Mouse (Mus musculus): ENCODE results near the gene Brd4. TPM values are rescaled to one million over a fixed set of nuclear protein-coding genes. Genes with fewer than 3 reads are reported as not detected.
"Not testable (repeated sequence)": the region's sequence is repeated elsewhere in the genome, so short reads cannot be mapped to it uniquely, and the experiment has no call there.

Gene Brd4
- polyA plus RNA-seq, 1 experiment: 80.7 TPM

GRCm38 (mm10) chr17:32246117-32246516 is 38.4 kb downstream of the Brd4 start:
- no peak overlapping the region for H3K27ac ChIP-seq (ENCODE audit: insufficient read depth, low read length)
- H3K4me3 ChIP-seq (ENCODE audit: insufficient read depth, low read length): no peak overlapping the region
- no peak for TF ChIP-seq CTCF (IDR thresholded peaks at IDR 0.05; ENCODE audit: borderline replicate concordance, insufficient read depth, low read length)
- no peak for TF ChIP-seq POLR2A (IDR thresholded peaks at IDR 0.05; ENCODE audit: low read depth, low read length)
- H3K4me1 ChIP-seq (ENCODE audit: control insufficient read depth, insufficient read depth, low read length): peaks cover 8% of the 10 kb centered on the region

DNA sequence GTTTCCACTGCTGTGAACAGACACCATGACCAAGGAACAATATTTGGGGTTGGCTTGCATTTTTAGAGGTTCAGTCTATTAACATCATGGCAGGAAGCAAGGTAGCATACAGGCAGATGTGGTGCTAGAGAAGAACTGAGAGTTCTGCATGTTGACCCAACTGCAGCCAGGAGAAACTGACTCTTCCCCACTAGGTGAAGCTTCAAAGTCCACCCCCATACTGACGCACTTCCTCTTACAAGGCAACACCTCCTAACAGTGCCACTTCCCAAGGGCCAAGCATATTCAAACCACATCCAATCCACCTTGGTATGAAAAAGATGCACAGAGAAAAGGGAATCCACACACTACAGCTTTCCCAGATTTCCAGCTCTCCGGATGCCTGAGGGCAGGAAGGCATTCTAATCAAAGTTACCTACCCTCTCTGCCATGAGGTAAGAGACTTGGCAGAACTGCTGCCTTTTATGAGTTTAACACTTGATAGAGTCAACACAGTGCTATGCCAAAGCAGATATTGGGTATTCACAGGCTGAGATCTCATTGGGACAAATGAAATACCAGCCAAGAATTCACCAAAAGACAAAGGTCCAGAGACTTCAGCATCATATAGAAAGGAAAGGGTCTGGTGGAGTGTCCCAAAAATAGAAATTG is 43.5 kb downstream of the Brd4 start:
- TF ChIP-seq CTCF (IDR thresholded peaks at IDR 0.05; ENCODE audit: borderline replicate concordance, insufficient read depth, low read length) (no peak), POLR2A (IDR thresholded peaks at IDR 0.05; ENCODE audit: low read depth, low read length) (no peak)
- H3K4me3 ChIP-seq (ENCODE audit: insufficient read depth, low read length): no peak overlapping the region
- no peak overlapping the region for H3K27ac ChIP-seq (ENCODE audit: insufficient read depth, low read length)
- H3K4me1 ChIP-seq (ENCODE audit: control insufficient read depth, insufficient read depth, low read length): peaks cover 12% of the 10 kb centered on the region

DNA sequence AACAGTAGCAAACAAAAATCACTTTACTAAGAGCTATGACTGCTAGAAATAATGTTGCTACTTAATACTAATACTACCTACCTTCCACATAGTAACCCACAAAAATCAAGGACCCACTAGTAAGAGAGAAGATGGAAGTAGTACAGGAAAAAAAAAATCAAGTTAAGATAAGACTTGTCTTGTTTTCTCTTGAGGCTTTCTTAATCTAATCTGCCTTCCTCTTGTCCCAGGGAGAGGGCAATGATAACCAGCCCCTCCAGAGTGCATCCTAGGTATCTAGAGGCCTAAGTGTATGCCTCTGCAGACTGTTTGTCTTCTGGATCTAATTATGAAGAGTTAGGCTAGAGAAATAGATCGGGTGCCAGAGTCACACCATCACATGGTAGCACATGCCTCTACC is 45.9 kb downstream of the Brd4 start:
- TF ChIP-seq POLR2A (IDR thresholded peaks at IDR 0.05; ENCODE audit: low read depth, low read length) (no peak), CTCF (IDR thresholded peaks at IDR 0.05; ENCODE audit: borderline replicate concordance, insufficient read depth, low read length) (no peak)
- H3K27ac ChIP-seq (ENCODE audit: insufficient read depth, low read length): no peak overlapping the region
- H3K4me3 ChIP-seq (ENCODE audit: insufficient read depth, low read length): no peak overlapping the region

DNA sequence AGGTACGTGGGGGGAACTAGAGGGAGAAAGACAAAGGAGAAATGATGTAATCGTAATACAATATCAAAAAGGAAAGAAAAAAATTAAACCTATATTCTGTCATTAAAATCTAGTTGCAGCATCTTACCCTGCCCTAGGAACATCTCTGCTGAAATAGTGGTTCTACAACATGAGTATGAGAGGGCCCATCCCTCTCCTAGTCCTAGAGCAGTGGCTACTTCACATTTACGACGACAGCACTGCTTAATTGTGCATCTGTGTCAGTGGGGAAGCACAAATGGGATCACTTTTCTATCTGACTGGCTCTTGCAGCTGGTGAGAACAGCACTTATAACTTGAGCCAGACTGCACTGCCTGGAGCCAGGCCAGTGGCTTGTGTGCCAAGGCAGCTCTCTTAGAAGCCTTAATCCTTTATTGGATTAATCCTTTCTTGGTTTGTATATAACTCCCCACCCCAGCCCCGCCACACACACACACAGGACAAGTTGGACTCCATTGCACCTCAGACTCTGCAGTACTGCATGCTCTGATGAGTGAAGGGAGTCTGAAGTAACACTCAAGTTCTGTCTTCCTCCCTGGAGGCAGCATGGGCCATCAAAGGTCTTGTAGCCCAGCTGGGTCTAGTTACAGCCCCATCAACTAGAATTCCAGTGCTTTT is 48.9 kb downstream of the Brd4 start:
- Histone ChIP-seq H3K4me1 (ENCODE audit: control insufficient read depth, insufficient read depth, low read length) (peaks cover 9% of the 10 kb centered on the region), H3K4me3 (ENCODE audit: insufficient read depth, low read length) (no peak overlapping the region), H3K27ac (ENCODE audit: insufficient read depth, low read length) (peak overlapping the region; percentile 50; the same call in 1 of the 2 replicates)
- TF ChIP-seq CTCF (IDR thresholded peaks at IDR 0.05; ENCODE audit: borderline replicate concordance, insufficient read depth, low read length): no peak
- TF ChIP-seq POLR2A (IDR thresholded peaks at IDR 0.05; ENCODE audit: low read depth, low read length): no peak

More for the DNA sequence above, 45.9 kb downstream of the Brd4 start:
- H3K4me1 ChIP-seq (ENCODE audit: control insufficient read depth, insufficient read depth, low read length): peaks cover 9% of the 10 kb centered on the region

GRCm38 (mm10) chr17:32233174-32233573 is 51.3 kb downstream of the Brd4 start:
- H3K4me1 ChIP-seq (ENCODE audit: control insufficient read depth, insufficient read depth, low read length): peaks cover 6% of the 10 kb centered on the region
- H3K4me3 ChIP-seq (ENCODE audit: insufficient read depth, low read length): no peak overlapping the region
- H3K27ac ChIP-seq (ENCODE audit: insufficient read depth, low read length): no peak overlapping the region
- TF ChIP-seq POLR2A (IDR thresholded peaks at IDR 0.05; ENCODE audit: low read depth, low read length) (no peak), CTCF (IDR thresholded peaks at IDR 0.05; ENCODE audit: borderline replicate concordance, insufficient read depth, low read length) (no peak)

DNA sequence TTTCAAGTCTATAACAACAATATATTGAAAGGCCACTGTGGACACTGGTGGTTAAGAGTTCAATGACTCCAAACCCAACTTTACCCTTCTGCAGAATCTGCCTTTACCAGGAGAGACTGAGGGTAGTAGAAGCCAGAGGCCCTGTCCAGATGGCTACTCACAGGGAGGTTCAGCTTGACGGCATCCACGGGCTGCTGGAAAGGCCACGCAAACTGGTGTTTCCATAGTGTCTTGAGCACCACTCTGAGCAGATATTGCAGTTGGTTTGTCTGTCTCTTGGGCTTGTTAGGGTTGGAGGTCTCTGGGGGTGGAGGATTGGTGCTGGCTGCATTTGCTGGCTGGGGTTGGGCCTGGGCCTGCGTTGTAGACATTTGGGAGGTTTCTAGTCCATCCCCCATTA is 55.3 kb downstream of the Brd4 start:
- no peak overlapping the region for H3K4me3 ChIP-seq (ENCODE audit: insufficient read depth, low read length)
- H3K27ac ChIP-seq (ENCODE audit: insufficient read depth, low read length): no peak overlapping the region
- TF ChIP-seq POLR2A (IDR thresholded peaks at IDR 0.05; ENCODE audit: low read depth, low read length) (no peak), CTCF (IDR thresholded peaks at IDR 0.05; ENCODE audit: borderline replicate concordance, insufficient read depth, low read length) (no peak)
- H3K4me1 ChIP-seq (ENCODE audit: control insufficient read depth, insufficient read depth, low read length): no peaks in the 10 kb centered on the region

DNA sequence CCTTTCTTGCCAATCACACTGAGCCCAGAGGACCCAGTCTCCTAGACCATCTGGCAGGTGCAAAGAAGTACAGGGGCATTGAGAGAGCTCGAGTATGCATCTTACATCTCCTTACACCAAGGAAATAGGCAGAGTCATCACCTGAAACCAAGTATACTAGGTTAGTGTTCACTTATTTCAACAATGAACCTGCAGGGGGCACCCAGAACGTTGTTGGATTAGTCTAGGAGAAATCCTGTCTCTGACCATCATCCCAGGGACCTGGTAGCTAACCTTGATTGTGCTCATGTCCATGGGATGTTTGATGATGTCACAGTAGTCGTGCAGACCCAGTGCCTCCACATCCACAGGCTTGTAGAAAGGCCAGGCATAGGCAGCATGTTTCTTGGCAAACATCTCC is 63.6 kb downstream of the Brd4 start:
- no peak for TF ChIP-seq CTCF (IDR thresholded peaks at IDR 0.05; ENCODE audit: borderline replicate concordance, insufficient read depth, low read length)
- no peak for TF ChIP-seq POLR2A (IDR thresholded peaks at IDR 0.05; ENCODE audit: low read depth, low read length)

DNA sequence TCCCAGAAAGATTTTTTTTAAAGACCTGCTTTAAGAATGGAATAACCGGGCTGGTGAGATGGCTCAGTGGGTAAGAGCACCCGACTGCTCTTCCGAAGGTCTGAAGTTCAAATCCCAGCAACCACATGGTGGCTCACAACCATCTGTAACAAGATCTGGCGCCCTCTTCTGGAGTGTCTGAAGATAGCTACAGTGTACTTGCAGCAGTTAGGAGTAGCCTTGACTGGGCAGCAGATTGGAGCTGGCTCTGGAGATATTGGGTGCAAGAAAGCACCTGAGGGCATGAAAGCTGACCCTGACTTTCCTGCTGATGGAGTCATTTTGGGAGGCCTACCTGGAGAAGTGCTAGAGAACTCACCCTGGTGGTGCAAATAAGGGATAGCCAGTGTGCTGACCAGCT is 68.9 kb downstream of the Brd4 start:
- not testable (repeated sequence) for H3K27ac ChIP-seq (ENCODE audit: insufficient read depth, low read length)

More for the DNA sequence above, 63.6 kb downstream of the Brd4 start:
- Histone ChIP-seq H3K27ac (ENCODE audit: insufficient read depth, low read length) (no peak overlapping the region), H3K4me1 (ENCODE audit: control insufficient read depth, insufficient read depth, low read length) (no peaks in the 10 kb centered on the region), H3K4me3 (ENCODE audit: insufficient read depth, low read length) (no peak overlapping the region)

GRCm38 (mm10) chr17:32211554-32211953 is 73.0 kb downstream of the Brd4 start:
- H3K27ac ChIP-seq (ENCODE audit: insufficient read depth, low read length); H3K4me1 ChIP-seq (ENCODE audit: control insufficient read depth, insufficient read depth, low read length); H3K4me3 ChIP-seq (ENCODE audit: insufficient read depth, low read length): not testable (repeated sequence)

More for the DNA sequence above, 68.9 kb downstream of the Brd4 start:
- not testable (repeated sequence) for H3K4me1 ChIP-seq (ENCODE audit: control insufficient read depth, insufficient read depth, low read length); H3K4me3 ChIP-seq (ENCODE audit: insufficient read depth, low read length)

DNA sequence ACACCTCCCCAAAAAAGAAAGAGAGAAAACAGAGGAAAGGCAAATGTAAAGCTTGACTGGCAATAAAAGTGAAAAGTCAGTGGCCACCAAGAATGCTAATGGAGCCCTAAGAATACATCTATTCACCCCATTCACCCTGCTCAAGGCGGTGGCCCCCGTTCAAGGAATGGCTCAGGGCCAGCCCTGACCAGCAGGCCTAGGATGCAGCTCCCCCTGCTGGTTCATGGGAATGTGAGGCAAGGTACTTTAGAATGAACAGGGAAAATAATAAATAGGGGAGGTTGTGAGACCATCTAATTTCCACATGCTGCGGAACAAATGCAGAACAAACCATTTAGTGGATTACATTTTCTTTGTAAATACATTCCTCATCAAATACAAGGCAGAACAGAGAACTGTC is 74.8 kb downstream of the Brd4 start:
- Histone ChIP-seq H3K27ac (ENCODE audit: insufficient read depth, low read length) (peak overlapping the region; percentile 51), H3K4me1 (ENCODE audit: control insufficient read depth, insufficient read depth, low read length) (peaks cover 6% of the 10 kb centered on the region), H3K4me3 (ENCODE audit: insufficient read depth, low read length) (no peak overlapping the region)
- TF ChIP-seq POLR2A (IDR thresholded peaks at IDR 0.05; ENCODE audit: low read depth, low read length): no peak
- peak; percentile 70; the same call in 1 of the 2 replicates for TF ChIP-seq CTCF (IDR thresholded peaks at IDR 0.05; ENCODE audit: borderline replicate concordance, insufficient read depth, low read length)

Measured in embryonic fibroblast, embryonic 13.5 days (primary cell).